Mouse (Mus musculus) G1E (cell line): ENCODE data around the gene Dqx1.

ENCODE experiments used
- CTCF ChIP-seq: IDR thresholded peaks from 2 replicates; pipeline ENCODE4 v1.5.1; 2012; ENCODE audit warnings: low read depth, low read length, inconsistent platforms, mixed read lengths
- GATA1 ChIP-seq: IDR thresholded peaks from 2 replicates; pipeline ENCODE4 v1.6.1; 2012; ENCODE audit warnings: borderline replicate concordance, low read length, inconsistent platforms, mixed read lengths
- POLR2AphosphoS5 ChIP-seq: IDR thresholded peaks from 2 replicates; pipeline ENCODE4 v1.6.1; 2012; ENCODE audit warnings: low read depth, low read length, inconsistent platforms; ENCODE audit not compliant: insufficient replicate concordance
- TAL1 ChIP-seq: conservative IDR thresholded peaks from 2 replicates; pipeline ENCODE4 v1.6.1; 2012; ENCODE audit warnings: low read depth, low read length, inconsistent platforms, mixed read lengths

- TF ChIP-seq GATA1 (no peak), CTCF (no peak), TAL1 (no peak), POLR2AphosphoS5 (no peak)
Measured at GRCm38 (mm10) chr6:83054074-83054851, 3.4 kb upstream of the Dqx1 start, which contains the start of gene Aup1.
